Mouse (Mus musculus) left cerebral cortex, adult 18-20 months (tissue): ENCODE results near the gene Pamr1. TPM values are rescaled to one million over a fixed set of nuclear protein-coding genes. Genes with fewer than 3 reads are reported as not detected.

ENCODE experiments used
- DNase-seq, 2 experiments: peaks; one replicate each; pipeline ENCODE4 v3.0.0; 2021 to 2022; ENCODE audit warnings: low spot score in 2 of 2, mixed read lengths in 1 of 2
- total RNA-seq, 2 experiments: library from RNA; stranded (reverse); gene quantifications; 2 replicates each; pipeline ENCODE4 v1.2.3; 2021

The Pamr1 gene
- total RNA-seq, 2 experiments from 2014 or later = 42.7 to 50.1 TPM

DNA sequence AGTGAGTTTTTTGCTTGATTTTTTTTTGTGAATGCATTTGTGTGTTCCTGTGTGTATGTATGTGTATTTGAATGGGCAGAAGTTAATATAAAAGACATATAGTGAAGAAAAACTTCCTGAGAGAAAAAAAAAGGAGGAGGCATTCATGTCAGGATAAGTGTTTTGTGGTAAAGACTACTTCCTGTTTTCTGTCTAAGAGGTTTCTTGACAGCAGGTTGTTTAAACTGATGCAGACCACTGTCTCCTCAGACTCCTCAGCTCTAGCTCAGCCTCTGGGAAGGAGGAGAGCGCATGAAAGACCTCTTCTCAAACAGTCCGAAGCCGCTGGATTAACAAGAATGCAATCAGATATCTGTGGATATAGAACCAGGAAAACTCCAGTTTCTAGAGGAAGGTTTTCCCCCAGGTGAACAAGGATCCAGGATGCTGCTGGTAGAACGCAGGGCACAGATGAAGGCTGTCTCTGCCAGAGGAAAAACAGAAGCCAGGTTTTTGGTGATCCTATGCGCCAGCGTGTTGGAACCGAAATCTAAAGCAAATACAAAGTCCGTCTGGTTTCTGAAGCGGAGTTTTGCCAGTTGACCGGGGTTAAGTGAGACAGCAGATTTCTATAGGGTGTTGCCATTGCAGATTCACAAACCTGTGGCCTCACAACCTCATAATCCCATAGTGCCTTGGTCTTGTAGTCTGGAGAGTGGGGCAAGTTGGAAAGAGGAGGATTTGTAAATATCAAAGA is 45.8 kb downstream of the Pamr1 start:
- DNase-seq = no peak

DNA sequence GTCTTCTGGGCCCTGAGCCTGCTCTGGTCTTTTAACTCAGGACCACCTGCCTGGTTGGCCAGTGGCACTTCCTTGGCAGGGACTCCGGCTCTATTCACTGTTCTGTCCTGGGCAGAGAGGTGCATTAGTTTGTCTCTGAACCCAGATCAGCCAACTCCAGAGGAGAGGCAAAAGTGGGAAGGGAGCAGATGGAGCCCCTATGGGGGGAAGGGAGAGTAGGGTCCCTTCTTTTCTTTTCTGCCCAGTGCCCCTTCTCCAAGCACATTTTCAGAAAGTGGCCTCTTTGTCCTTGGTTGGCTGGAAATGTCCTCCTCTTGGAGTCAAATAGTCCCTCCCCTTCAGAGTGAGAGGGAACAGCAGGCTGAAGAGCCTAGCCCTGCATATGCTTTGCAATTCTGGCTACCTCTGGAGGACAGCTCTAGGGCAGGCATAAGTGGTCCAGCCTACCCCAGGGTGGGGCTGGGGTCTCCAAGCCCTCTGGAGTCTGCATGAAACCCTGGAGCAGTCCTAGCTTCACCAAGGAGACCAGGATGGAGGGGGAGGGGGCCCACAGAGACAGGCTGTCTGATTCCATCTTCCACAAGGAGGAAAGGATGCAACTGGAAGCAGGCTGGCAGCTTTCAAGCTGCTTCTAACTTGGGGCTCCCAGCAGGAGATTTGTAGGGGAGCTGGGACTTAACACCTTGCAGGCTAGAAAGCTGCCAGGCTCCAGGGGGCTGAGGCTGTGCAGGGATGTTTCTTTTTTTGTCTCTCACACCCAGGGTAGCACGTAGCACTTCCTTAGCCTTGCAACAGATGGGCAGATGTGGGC is 49.3 kb downstream of the Pamr1 start:
- peak; percentile 77 to 86 for DNase-seq

DNA sequence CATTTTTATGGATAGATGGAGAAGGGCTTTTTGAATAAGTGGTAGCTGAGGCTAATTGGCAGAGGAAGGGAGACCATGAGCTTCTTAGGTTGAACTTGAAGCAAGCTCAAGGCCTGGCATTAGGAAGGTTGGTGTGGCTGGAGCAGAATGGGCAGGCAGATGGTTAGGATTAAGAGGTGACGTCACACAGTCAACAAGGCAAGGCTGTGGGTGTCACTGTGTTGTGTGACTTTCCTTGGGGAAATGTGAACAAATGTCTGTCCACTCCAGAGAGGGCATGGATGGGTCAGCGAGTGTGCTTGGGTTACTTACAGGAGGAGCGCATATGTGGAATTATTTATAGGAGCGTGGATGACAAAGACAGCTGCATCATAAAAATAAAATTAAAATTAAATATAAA is 50.7 kb downstream of the Pamr1 start:
- no peak for DNase-seq

DNA sequence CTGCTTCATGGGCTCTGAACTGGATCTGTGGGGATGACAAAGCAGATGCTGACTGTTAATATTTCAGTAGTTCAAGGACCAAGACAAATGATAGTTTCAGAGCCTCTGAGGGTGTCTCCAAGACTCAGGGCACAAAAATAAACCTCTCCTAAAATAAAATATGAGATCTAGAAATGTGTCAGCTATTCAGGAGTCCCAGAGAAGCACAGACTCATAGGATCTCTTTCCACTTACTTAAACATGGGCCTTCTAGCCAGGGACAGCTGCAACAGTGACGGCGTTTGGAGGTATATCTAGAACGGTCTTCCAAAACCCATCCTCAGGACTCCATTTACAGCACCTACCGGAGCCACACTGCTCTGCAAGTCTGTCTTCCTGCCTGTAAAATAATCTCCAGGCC is 60.7 kb downstream of the Pamr1 start:
- no peak for DNase-seq

- DNase-seq = no peak
Observed at GRCm38 (mm10) chr2:102616637-102617036, 66.8 kb downstream of the Pamr1 start.

- no peak for DNase-seq
Observed at GRCm38 (mm10) chr2:102620744-102621429, 71.1 kb downstream of the Pamr1 start.

DNA sequence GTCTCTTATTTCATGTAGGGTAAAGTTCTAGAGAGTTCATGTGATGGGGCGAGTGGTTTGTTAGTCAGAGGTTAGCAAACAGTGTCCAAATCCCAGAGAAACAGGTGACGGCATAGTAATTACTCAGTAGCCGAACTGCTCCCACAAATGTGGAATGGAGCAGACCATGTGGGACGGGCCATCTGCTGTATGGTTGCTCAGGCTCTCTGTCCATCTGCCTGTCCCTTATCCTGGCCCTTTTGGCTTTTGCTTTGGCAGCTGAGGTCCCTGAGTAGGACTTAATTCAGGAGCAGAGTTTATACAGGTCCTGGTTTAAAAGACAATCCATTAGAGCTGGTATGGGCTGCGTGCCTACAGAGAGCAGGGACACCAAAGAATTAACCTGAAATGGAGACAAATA is 72.4 kb downstream of the Pamr1 start:
- DNase-seq = no peak

DNA sequence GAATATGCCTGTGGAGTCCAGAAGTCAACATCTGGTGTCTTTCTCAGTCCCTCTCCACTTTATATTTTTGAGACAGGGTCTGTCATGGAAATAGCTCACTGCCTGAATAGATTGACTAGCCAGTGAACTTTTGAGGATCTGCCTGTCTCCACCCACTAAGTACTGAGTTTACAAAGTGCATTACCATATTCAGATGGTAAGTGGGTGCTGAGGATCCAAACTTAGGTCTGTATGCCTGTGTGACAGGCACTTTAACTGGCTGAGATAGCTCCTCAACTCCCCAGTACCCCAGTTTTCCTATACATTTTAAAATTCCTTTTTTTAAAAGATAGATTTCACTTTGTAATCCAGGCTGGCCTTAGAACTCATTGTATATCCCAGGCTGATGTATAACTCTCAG is 73.1 kb downstream of the Pamr1 start:
- DNase-seq = no peak

DNA sequence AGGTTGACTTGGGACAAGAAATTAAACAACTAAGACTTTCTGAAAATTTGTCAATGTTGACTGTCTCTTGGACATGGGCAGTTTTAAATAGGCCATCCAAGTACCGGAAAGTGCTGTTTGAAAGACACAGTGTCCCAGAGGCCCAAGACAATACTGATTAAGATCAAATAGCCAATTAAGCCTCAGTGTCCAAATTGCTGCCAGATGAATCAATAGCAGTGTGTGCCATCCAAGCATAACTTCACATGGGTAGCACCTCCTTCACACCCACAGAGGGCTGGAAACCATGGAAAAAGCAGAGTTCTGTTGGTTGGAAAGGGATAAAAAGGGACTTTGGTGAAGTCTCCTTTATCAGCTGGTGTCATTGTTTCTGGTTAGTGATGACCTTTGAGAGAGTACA is 74.7 kb downstream of the Pamr1 start:
- DNase-seq = no peak

DNA sequence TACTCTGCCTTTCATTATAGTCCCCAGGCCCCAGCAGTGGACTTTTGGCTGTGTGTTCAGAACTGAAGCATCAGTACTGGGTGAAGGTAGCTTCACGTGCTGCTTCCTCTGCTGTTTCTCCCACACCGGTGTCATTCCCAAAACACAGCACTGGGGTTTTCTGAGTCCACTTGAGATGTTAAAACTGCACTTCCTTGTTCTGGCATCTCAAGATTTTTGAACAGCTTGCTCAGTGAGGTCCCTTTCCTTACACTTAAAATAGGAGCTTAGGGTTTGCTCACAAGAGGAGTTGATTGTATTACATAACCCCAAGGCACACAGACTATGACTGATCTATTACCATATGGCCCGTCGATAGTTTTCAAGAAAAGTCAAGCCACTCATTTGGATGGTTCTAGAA is 82.5 kb downstream of the Pamr1 start:
- DNase-seq = no peak

DNA sequence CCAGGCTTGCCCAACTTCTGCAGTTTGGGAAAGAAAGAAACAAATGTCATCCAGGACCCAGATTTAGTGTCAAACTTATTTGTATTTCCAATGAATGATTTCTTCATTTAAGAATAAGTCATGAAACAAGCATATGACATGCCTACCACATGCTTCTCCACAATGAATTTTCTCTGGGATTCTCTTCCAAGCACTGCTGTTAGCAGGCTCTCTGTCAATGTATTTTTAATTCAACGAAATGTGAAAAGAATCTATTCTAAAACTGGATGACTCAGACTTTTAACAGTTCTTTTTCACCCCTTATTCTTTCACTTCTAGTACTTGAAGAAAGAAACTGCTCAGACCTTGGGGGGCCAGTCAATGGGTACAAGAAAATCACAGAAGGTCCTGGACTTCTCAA is 84.2 kb downstream of the Pamr1 start:
- DNase-seq = no peak

DNA sequence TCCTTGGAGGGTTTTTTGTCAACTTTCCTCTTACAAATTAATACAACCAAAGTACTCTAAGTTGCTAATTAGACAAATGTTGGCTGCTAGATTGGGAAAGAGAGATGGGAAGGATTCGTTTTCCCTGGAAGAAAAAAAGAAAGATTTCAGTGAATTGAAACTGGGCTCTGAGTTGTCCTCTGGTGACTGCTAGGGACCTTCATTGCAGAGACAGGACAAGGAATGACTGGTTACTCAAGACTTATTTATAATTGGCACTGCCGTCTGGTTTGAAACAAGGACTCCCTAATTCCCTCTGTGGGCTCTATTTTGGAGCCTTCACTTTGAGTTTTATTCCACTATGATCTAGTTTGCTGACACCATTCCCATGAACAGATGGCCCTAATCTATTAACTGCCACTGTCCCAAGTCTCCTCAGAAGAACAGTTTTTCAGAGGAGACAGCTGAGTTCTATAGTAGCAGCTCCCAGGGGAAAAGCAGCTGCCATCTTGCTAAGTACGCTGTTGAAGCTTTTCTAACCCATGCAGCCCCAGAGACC is 85.8 kb downstream of the Pamr1 start:
- no peak for DNase-seq

DNA sequence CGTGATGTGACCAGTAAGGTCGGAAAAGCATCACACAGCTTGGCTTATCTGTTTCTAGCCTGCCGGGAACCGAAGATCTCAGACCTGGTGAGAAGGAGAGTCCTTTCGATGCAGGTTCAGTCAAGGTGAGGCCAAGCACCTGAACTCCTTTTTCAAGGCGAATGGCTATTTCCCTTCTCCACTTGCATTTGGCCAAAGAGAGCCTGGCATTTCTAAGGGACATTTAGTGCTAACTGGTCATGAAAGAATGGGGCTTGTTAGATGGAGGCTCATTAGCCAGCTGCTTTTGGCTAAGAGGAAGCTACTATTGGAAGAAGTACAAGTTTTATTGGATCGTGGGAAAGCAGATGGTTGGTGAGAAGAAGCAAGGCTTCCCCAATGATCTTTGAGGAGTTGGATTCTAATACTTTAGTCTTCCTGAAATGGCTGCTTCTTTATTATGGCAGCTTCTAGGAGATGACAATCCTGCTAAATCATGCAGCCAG is 86.3 kb downstream of the Pamr1 start:
- DNase-seq = no peak

DNA sequence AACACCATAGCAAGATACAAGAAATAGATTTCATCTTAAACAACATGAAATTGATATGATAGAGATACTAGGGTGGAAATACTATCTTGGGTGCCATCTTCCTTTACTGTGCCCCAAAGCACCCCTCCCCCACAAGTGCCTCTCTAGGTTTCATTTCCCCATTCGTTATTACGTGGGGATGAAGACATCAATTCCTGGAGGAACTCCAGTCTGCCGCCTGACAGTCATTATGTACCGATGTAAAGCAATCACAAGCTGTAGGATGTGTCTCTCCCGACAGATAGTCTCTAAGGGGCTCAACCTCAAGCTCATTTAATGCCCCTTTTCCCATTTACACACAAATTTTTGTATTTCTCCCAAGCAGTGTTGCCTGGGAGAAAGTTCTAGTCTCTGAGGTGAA is 88.3 kb downstream of the Pamr1 start:
- no peak for DNase-seq

DNA sequence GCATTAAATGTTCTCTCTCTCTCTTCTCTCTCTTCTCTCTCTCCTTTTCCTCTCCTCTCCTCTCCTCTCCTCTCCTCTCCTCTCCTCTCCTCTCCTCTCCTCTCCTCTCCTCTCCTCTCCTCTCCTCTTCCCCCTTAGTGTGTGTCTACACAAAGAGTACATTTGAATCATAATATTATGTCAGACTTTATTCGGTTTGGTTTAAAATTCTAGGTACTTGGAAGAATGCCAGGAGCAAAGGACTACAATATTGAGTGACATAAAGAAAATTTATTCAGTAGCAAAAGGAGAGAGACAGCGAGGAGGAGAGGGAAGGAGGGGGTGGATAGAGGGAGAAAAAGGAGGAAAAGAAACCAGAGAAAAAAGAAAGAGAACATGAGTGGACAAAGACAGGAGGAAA is 88.9 kb downstream of the Pamr1 start:
- DNase-seq = no peak

DNA sequence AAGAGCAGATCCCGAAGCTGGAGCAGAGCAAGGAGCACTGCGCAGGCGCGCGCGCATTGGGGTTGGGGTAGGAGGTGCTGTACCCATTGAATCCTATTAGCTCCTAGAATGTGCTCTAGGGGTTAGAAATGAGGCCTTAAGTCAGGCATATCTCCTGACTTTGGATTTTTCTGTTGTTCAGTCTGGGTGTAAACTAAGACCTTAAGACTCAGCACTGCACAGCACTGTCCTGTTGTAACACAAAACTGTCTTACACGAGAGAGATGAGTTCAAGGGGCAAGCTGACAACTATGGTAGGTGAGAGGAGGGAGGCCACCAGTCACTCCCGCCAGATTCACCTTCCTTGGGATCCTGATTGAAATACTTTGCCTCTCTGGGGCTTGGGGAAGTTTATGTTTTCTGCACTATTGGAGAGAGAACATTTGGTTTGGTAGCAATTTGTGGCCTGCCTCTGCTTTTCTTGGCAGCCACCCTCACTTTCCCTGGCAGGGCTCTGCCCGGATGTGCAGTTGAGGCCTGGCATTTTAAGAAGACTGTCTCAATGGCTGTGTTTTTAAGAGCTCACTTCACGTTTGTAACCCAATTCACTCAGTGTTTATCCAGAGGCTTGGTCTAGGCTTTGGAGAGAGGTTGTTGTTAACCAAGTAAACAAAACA is 99.2 kb downstream of the Pamr1 start:
- peak; percentile 36 to 73 for DNase-seq

DNA sequence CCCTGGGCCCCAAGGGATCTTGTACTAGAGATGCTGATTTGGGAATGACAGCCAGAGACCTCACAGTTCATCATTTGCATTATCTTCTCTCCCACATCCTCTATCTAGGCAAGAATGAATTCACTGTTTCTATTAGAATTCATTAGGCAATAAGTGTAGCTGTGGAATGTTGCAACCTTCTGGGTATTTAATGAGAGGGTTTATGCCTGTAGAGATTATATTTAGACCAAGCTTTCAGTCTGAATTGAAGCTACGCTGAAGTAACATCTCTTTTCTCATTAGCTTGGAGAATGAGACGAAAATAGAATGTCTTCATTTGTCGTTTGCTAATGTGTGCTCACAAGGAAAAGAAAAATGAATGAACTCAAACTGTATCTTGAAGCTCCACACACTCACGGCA is 100.5 kb downstream of the Pamr1 start:
- no peak for DNase-seq

DNA sequence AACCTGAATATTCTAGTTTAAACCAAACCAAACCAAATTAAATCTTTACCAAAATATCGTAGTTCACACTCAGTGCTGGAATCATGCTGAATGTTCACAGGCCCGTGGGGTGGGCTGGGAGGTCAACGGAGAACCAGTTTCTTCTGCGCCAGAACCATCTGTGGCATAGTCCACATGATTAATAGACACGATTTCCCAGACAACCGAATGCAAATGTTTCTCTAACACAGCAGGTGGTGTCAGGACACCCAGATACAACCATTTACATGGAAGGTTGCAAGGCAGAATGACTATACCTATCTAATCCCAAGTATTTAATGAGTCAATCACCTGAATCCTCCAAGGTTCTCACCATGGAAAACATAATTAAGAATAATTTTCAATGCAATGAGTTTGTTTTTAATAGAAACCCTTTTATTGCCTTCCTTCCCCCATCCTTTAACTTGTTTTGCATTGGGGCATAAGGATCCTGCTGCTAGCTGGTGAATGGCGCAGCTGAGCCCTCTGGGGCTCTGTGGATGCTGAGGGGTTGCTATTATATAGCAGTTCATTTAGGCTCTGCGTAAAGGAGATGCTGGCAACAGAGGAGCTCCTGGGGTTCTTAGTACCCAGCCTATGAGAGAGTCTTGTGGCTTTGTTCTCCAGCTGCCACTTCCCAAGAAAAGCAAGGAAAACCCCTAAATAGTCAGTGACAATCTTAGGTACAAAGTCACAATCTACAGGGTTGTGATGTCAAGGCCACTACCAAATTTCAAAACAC is 106.3 kb downstream of the Pamr1 start:
- DNase-seq = no peak

DNA sequence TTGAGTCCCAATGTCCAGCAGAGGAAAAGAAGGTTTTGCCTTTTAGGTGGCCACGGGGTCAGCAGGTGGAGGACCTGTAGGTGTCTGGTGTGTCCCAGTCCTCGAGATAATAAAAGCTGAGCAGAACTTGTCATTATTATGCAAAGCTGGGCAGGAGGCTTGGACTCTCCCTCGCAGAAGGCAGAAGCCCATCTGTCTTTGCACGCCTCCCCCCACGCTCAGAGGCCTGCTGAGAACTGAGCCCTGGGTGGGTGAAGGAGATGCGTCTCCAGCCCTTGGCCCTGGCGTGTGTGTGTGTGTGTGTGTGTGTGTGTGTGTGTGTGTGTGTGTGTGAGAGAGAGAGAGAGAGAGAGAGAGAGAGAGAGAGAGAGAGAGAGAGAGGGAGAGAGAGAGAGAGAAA is 107.9 kb downstream of the Pamr1 start:
- peak; percentile 64 to 76 for DNase-seq

DNA sequence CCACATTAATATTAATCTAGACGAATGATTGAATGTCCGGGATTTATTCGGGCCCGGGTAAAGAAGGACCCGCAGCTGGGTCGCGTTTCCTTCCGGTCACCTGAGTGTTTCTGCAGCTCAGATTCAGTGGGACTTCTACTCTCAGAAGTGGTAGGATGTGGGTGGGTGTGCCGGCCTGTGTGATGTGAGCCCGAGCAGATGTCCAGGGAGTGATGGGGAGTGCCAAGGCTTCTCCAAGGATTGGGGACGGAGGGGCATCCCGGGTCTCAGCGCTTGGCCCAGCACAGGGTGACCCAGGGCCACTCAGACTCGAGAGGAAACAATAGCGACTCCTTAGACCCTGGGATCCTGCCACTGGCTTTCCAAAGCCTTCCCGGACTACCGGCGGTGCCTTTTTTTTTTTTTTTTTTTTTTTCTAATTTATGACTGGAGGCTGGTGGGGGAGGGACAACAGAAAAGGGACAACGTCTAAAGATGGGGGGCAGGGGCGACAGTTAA is 108.4 kb downstream of the Pamr1 start, which contains the start of gene Slc1a2:
Slc1a2 (plus strand) TSS at position 497 of the 498 bp plus-strand sequence.
- peak; percentile 59 to 61 for DNase-seq
